Mouse (Mus musculus) thymus, adult 2 months (tissue): Measurements from ENCODE around the gene Hipk1. TPM values are rescaled to one million over a fixed set of nuclear protein-coding genes. Genes with fewer than 3 reads are reported as not detected.
A peak's percentile ranks its signal among the peaks of the same experiment; 100 is the strongest.
"Not testable (repeated sequence)": the region's sequence is repeated elsewhere in the genome, so short reads cannot be mapped to it uniquely, and the experiment has no call there.

Experiments used
- DNase-seq: peaks from one replicate; pipeline ENCODE4 v3.0.0; 2021
- H3K27ac ChIP-seq: fragments of 200-500 bp; 2 replicates; pipeline ENCODE4 v1.5.1; 2012; ENCODE audit warnings: low read length, control low read depth; ENCODE audit not compliant: control insufficient read depth, insufficient read depth
- H3K27me3 ChIP-seq: fragments of 200-500 bp; 2 replicates; pipeline ENCODE4 v1.6.1; 2012; ENCODE audit warnings: mild to moderate bottlenecking, low read length, moderate library complexity, mixed read lengths; ENCODE audit not compliant: control insufficient read depth, insufficient read depth
- H3K36me3 ChIP-seq: fragments of 200-500 bp; 2 replicates; pipeline ENCODE4 v1.6.1; 2012; ENCODE audit warnings: mild to moderate bottlenecking, low read length, moderate library complexity; ENCODE audit not compliant: control insufficient read depth, insufficient read depth
- H3K4me1 ChIP-seq: fragments of 200-500 bp; replicated peaks from 2 replicates; pipeline ENCODE4 v1.6.1; 2012; ENCODE audit warnings: low read length; ENCODE audit not compliant: control insufficient read depth, insufficient read depth
- H3K4me3 ChIP-seq: fragments of 200-500 bp; 2 replicates; pipeline ENCODE4 v1.5.1; 2012; ENCODE audit warnings: mild to moderate bottlenecking, low read length, control low read depth, moderate library complexity; ENCODE audit not compliant: control insufficient read depth, insufficient read depth
- CTCF ChIP-seq: fragments of 200-500 bp; IDR thresholded peaks from 2 replicates; pipeline ENCODE4 v1.5.1; 2012; ENCODE audit warnings: mild to moderate bottlenecking, control low read depth, low read length, moderate library complexity, borderline replicate concordance; ENCODE audit not compliant: control insufficient read depth, poor library complexity, insufficient read depth; ENCODE audit errors: extremely low read depth
- POLR2A ChIP-seq: fragments of 200-500 bp; IDR thresholded peaks from 2 replicates; pipeline ENCODE4 v1.6.1; 2012; ENCODE audit warnings: mild to moderate bottlenecking, low read length, control low read depth, moderate library complexity; ENCODE audit not compliant: control insufficient read depth, poor library complexity, insufficient read depth; ENCODE audit errors: extremely low read depth
- WGBS: fragments of 180-500 bp; shearing (Covaris S2); methylation state at CpG from one replicate; pipeline ENCODE4 v1.1.7; 2018; 5-methylcytosine and 5-hydroxymethylcytosine counted together
- polyA plus RNA-seq: library from polyadenylated mRNA; depleted of rRNA; stranded (reverse); fragments of >200 nt; gene quantifications from 2 replicates; pipeline ENCODE4 v1.2.3, GENCODE M21; 2012

Hipk1 gene
- polyA plus RNA-seq, 1 experiment, result 172 TPM

DNA sequence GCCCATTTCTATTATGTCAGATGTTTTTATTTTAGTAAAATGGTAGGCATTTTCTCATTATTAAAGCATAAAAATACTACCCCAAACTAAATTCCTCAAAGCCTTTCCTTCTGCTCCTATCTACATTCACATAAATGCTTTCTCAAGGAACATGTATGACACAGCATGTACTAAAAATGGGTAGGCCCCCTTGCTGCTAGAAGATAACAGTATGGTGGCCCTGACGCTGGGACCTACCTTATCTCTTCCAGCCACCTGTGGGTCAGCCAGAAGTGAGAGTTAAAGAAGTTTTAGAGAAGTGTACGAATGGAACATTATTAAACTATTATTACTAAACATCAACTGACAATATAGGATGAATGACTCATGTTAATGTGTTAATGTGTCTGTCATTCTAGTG is 8.1 kb upstream of the Hipk1 start:
- DNase-seq, result no peak
- Histone ChIP-seq H3K36me3 (peaks cover 12% of the 10 kb centered on the region), H3K4me3 (no peak overlapping the region), H3K4me1 (peaks cover 18% of the 10 kb centered on the region), H3K27ac (no peak overlapping the region), H3K27me3 (no peaks in the 10 kb centered on the region)
- WGBS, result 88% methylated on average over 2 of the region's 2 CpGs
- no peak for TF ChIP-seq POLR2A
- no peak for TF ChIP-seq CTCF

DNA sequence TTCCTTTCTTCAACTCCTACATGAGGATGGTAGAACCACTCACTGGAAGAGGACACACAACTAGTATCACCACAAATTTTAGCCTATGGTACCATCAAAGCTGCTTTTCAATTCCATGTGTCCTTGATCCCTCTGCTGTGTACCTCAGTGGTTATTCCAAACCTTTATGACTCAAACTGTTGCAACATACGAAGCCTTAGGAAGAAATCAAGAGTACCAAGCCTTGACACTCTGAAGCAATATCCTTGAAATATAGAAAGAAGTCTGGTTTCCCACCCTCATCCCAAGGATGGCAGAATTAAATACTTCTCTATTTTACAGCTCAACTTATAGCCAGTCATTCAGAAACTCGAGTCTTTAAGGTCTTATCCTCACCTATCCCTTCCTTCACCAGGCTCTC is 5.0 kb upstream of the Hipk1 start:
- H3K27me3 ChIP-seq, result no peaks in the 10 kb centered on the region
- no peak for DNase-seq
- no peak overlapping the region for H3K27ac ChIP-seq
- 83% methylated on average over 2 of the region's 2 CpGs for WGBS
- H3K4me3 ChIP-seq, result no peak overlapping the region
- H3K36me3 ChIP-seq, result no peaks in the 10 kb centered on the region
- peaks cover 3% of the 10 kb centered on the region; the same call in 1 of the 2 replicates for H3K4me1 ChIP-seq
- TF ChIP-seq POLR2A, result no peak
- no peak for TF ChIP-seq CTCF

DNA sequence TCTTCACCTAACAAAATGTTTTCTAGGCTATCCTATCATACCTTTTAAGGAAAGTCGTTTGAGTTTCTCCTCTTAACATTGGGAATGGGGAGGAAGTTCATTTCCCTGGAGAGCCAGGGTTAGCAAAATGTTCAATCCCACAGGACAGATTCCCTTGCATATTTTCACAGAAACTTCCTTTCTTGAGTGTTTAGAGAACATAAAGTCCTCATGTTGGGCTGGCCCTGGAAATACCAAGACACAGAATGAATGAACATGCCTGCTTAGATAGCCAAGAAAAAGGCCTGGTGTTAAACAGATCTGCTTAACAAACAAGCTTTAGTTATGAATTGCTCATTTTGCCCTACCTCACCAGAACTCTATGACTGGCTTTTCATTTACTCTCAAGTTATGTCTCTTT is 1.2 kb upstream of the Hipk1 start:
- Histone ChIP-seq H3K4me1 (peaks cover 11% of the 10 kb centered on the region), H3K36me3 (no peaks in the 10 kb centered on the region), H3K27me3 (no peaks in the 10 kb centered on the region), H3K4me3 (no peak overlapping the region), H3K27ac (no peak overlapping the region)
- WGBS, result 86% methylated on average over 1 of the region's 1 CpGs
- TF ChIP-seq CTCF (no peak), POLR2A (no peak)
- DNase-seq, result no peak

DNA sequence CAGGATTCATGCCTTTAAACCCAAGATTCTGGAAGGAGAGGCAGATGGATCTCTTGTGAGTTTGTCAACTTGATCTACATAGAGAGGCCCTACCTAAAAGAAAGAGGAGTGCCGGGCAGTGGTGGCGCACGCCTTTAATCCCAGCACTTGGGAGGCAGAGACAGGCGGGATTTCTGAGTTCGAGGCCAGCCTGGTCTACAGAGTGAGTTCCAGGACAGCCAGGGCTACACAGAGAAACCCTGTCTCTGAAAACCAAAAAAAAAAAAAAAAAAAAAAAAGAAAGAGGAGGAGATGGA is 696 bp upstream of the Hipk1 start:
- not testable (repeated sequence) for DNase-seq, H3K36me3 ChIP-seq, H3K4me3 ChIP-seq, H3K27me3 ChIP-seq, H3K27ac ChIP-seq
- peaks cover 11% of the 10 kb centered on the region for H3K4me1 ChIP-seq
- 96% methylated on average over 5 of the region's 5 CpGs for WGBS

DNA sequence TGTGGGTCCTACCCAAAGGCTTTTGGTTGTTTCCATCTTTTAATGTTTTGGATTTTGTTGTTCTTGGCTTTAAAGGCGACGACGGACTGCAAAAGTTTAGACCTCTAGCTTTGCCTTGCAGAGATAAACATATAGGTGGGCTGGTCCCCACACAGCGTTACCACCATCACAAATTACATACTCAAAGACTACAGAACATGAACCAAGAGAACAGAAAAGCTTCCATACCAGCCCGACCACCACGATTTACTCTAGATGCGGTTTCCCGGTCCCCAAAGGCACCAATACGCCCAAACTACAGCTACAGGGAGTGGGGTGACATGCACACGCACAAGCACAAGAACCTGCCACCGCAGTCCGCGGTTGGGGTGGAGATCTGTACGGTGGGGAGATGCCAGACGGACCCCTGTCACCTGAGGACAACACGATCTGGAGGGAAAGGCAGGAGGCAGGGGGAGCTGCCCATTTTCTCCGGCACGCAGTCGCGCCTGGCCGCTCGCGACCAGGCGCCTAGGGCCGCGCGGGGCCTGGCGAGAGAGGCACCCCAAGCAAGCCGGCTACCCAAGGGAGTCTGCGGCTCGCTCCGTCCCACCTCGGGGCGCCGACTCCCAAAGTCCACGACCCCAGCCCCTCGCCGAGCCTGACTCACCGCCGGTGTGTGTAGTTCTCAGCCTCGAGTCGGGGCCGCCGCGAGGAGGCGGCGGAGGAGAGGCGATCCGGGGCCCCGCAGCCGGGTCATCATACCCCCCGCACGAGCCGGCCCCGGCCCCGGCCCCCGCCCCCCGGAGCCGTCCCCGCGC is 817 bp downstream of the Hipk1 start:
- under 1% methylated on average over 59 of the region's 61 CpGs for WGBS
- no peaks in the 10 kb centered on the region for H3K36me3 ChIP-seq
- TF ChIP-seq CTCF, result peak; percentile 44; the same call in 1 of the 2 replicates
- TF ChIP-seq POLR2A, result no peak
- H3K4me1 ChIP-seq, result peaks cover 11% of the 10 kb centered on the region
- H3K4me3 ChIP-seq, result peak overlapping the region; percentile 67
- H3K27ac ChIP-seq, result peak overlapping the region; percentile 83
- H3K27me3 ChIP-seq, result no peaks in the 10 kb centered on the region
- DNase-seq, result peak; percentile 53

DNA sequence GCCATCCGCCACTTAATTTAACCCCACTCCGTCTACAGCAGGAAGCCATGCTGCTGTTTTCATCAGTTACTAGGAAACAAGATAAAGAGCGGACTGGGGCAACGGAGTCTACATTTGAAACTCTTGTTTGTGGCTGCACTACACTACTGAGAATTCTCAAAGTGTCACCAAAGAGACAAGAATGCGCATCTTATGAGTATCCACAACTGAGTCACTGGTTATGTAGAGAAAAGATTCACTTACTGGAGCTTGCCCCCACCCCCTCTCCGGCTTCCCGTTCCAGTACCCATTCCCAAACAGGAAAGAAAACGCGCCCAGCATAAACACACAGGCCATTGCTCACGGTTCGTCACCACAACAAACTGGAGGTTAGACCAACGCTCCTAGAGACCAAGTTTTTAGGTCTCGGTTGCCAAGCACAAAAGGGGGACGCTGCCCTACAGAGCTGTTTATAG is 1.4 kb downstream of the Hipk1 start:
- peak overlapping the region; percentile 67 for H3K4me3 ChIP-seq
- peaks cover 11% of the 10 kb centered on the region for H3K4me1 ChIP-seq
- DNase-seq, result peak; percentile 45
- TF ChIP-seq CTCF (no peak), POLR2A (no peak)
- no peaks in the 10 kb centered on the region for H3K27me3 ChIP-seq
- WGBS, result under 1% methylated on average over 14 of the region's 14 CpGs
- H3K36me3 ChIP-seq, result no peaks in the 10 kb centered on the region
- H3K27ac ChIP-seq, result peak overlapping the region; percentile 83

DNA sequence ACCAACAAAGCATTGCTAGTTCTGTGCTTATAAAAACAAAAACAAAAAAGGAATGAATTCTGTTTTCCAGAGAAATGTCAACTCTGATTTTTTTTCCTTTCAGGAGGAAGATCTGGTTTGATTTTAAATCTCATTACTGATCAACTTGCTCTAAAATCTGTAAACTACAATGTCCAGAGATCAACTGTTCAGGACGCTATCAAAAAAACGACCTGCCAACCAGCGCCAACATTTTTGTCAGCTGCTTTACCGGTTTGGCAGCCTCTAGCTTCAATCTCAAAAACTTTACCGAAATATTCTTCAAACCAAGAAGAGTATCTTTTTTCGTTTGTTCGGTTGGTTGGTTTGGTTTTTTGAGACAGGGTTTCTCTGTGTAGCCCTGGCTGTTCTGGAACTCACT is 2.3 kb downstream of the Hipk1 start:
- DNase-seq, result no peak
- peak overlapping the region; percentile 72 for H3K27ac ChIP-seq
- no peak overlapping the region for H3K4me3 ChIP-seq
- H3K36me3 ChIP-seq, result no peaks in the 10 kb centered on the region
- H3K4me1 ChIP-seq, result peaks cover 16% of the 10 kb centered on the region
- WGBS, result 61% methylated on average over 7 of the region's 7 CpGs
- H3K27me3 ChIP-seq, result no peaks in the 10 kb centered on the region
- TF ChIP-seq POLR2A, result no peak
- TF ChIP-seq CTCF, result no peak
